Mouse (Mus musculus) inflammation-experienced regulatory T-cells, adult 6 months (primary cell): ENCODE data around the gene Rrp15. TPM values are rescaled to one million over a fixed set of nuclear protein-coding genes. Genes with fewer than 3 reads are reported as not detected.

Source experiments
- polyA plus RNA-seq, 3 experiments: library from polyadenylated mRNA; unstranded; fragments of 100-300 nt; shearing (Covaris generic); gene quantifications; one replicate each; pipeline ENCODE4 v1.2.1; 2017

Rrp15 gene
- polyA plus RNA-seq, 3 experiments from 2014 or later: 27.0 to 33.4 (median 29.6) TPM

Other genes starting within 250 kb of the Rrp15 start
- under 1 TPM in 2 of 3 experiments, not detected in 1; 0.06 to 0.21 TPM for gene Tgfb2, start 43.4 kb downstream of the Rrp15 start, polyA plus RNA-seq
- not detected for gene D1Pas1, start 218.1 kb upstream of the Rrp15 start, polyA plus RNA-seq